Mouse (Mus musculus): ENCODE results near the gene D130040H23Rik. TPM values are rescaled to one million over a fixed set of nuclear protein-coding genes. Genes with fewer than 3 reads are reported as not detected.

The D130040H23Rik gene
- total and polyA plus RNA-seq, 3 experiments, result 14.4 to 26.6 (median 20.1) TPM

Other genes starting within 250 kb of the D130040H23Rik start
- 11.5 and 17.3 TPM in 2 replicates for gene Zfp930, start 62.0 kb upstream of the D130040H23Rik start, total RNA-seq (2012; rRNA removed)
- gene Zfp930, start 62.0 kb upstream of the D130040H23Rik start, total RNA-seq (2014; rRNA removed), result 41.0 and 50.3 TPM in 2 replicates
- 12.6 and 13.9 TPM in 2 replicates for gene Zfp930, start 62.0 kb upstream of the D130040H23Rik start, polyA plus RNA-seq (2012; ENCODE audit: insufficient read length, low read depth)
- gene Gm9495, start 182.5 kb downstream of the D130040H23Rik start, total RNA-seq (2012; rRNA removed), result not detected in 2 replicates
- not detected in 2 replicates for gene Gm9495, start 182.5 kb downstream of the D130040H23Rik start, total RNA-seq (2014; rRNA removed)
- gene Gm9495, start 182.5 kb downstream of the D130040H23Rik start, polyA plus RNA-seq (2012; ENCODE audit: insufficient read length, low read depth), result not detected in 2 replicates